Mouse (Mus musculus): ENCODE results near the gene Gm20388. TPM values are rescaled to one million over a fixed set of nuclear protein-coding genes. Genes with fewer than 3 reads are reported as not detected.

The Gm20388 gene
- polyA plus RNA-seq, 1 experiment from 2014 or later, result 4.4 TPM

GRCm38 (mm10) chr8:121187491-121188364 is 1277.1 kb downstream of the Gm20388 start:
- 80% methylated on average over 15 of the region's 15 CpGs for WGBS
- no peaks in the 10 kb centered on the region for H3K4me1 ChIP-seq (replicated peaks)
- no peaks in the 10 kb centered on the region for H3K27me3 ChIP-seq
- no peak overlapping the region for H3K9ac ChIP-seq (replicated peaks)
- no peak overlapping the region for H3K27ac ChIP-seq
- ATAC-seq, result no peak
- no peak overlapping the region for H3K4me2 ChIP-seq (replicated peaks)
- H3K9me3 ChIP-seq, result no peaks in the 10 kb centered on the region
- H3K36me3 ChIP-seq, result no peaks in the 10 kb centered on the region
- no peak overlapping the region for H3K4me3 ChIP-seq (replicated peaks)

- Histone ChIP-seq H3K4me2 (replicated peaks) (no peak overlapping the region), H3K9me3 (no peaks in the 10 kb centered on the region), H3K36me3 (no peaks in the 10 kb centered on the region), H3K4me3 (replicated peaks) (no peak overlapping the region), H3K27ac (no peak overlapping the region), H3K4me1 (replicated peaks) (no peaks in the 10 kb centered on the region), H3K27me3 (no peaks in the 10 kb centered on the region), H3K9ac (replicated peaks) (no peak overlapping the region)
- ATAC-seq, result no peak
- 82% methylated on average over 9 of the region's 9 CpGs for WGBS
Observed at GRCm38 (mm10) chr8:121188994-121189393, 1278.4 kb downstream of the Gm20388 start.

- no peak overlapping the region for H3K4me2 ChIP-seq (replicated peaks)
- ATAC-seq, result no peak
- no peak overlapping the region for H3K4me3 ChIP-seq (replicated peaks)
- H3K4me1 ChIP-seq (replicated peaks), result no peaks in the 10 kb centered on the region
- H3K27ac ChIP-seq, result no peak overlapping the region
- H3K9ac ChIP-seq (replicated peaks), result no peak overlapping the region
- no peaks in the 10 kb centered on the region for H3K27me3 ChIP-seq
- 77% methylated on average over 8 of the region's 8 CpGs for WGBS
- no peaks in the 10 kb centered on the region for H3K9me3 ChIP-seq
- no peaks in the 10 kb centered on the region for H3K36me3 ChIP-seq
Observed at GRCm38 (mm10) chr8:121192451-121192850, 1281.8 kb downstream of the Gm20388 start.

- H3K27me3 ChIP-seq, result no peaks in the 10 kb centered on the region
- H3K27ac ChIP-seq, result no peak overlapping the region
- H3K4me1 ChIP-seq (replicated peaks), result no peaks in the 10 kb centered on the region
- H3K9me3 ChIP-seq, result no peaks in the 10 kb centered on the region
- no peak overlapping the region for H3K4me3 ChIP-seq (replicated peaks)
- H3K9ac ChIP-seq (replicated peaks), result no peak overlapping the region
- no peaks in the 10 kb centered on the region for H3K36me3 ChIP-seq
- no peak overlapping the region for H3K4me2 ChIP-seq (replicated peaks)
- no peak for ATAC-seq
- WGBS, result 80% methylated on average over 7 of the region's 7 CpGs
Observed at GRCm38 (mm10) chr8:121195970-121196369, 1285.3 kb downstream of the Gm20388 start.

GRCm38 (mm10) chr8:121196726-121197668 is 1286.4 kb downstream of the Gm20388 start:
- ATAC-seq, result no peak
- Histone ChIP-seq H3K4me1 (replicated peaks) (no peaks in the 10 kb centered on the region), H3K27me3 (no peaks in the 10 kb centered on the region), H3K4me2 (replicated peaks) (no peak overlapping the region), H3K27ac (no peak overlapping the region), H3K9ac (replicated peaks) (no peak overlapping the region), H3K36me3 (no peaks in the 10 kb centered on the region), H3K4me3 (replicated peaks) (no peak overlapping the region), H3K9me3 (no peaks in the 10 kb centered on the region)
- 83% methylated on average over 16 of the region's 16 CpGs for WGBS

- Histone ChIP-seq H3K27ac (no peak overlapping the region), H3K9ac (replicated peaks) (no peak overlapping the region), H3K4me2 (replicated peaks) (no peak overlapping the region), H3K9me3 (no peaks in the 10 kb centered on the region), H3K36me3 (no peaks in the 10 kb centered on the region), H3K27me3 (no peaks in the 10 kb centered on the region), H3K4me1 (replicated peaks) (no peaks in the 10 kb centered on the region), H3K4me3 (replicated peaks) (no peak overlapping the region)
- 71% methylated on average over 12 of the region's 12 CpGs for WGBS
- ATAC-seq, result no peak
Observed at GRCm38 (mm10) chr8:121200069-121200468, 1289.4 kb downstream of the Gm20388 start.

- Histone ChIP-seq H3K27me3 (no peaks in the 10 kb centered on the region), H3K36me3 (no peaks in the 10 kb centered on the region), H3K4me1 (replicated peaks) (no peaks in the 10 kb centered on the region), H3K9me3 (no peaks in the 10 kb centered on the region), H3K4me3 (replicated peaks) (no peak overlapping the region), H3K27ac (no peak overlapping the region), H3K4me2 (replicated peaks) (no peak overlapping the region), H3K9ac (replicated peaks) (no peak overlapping the region)
- WGBS, result 62% methylated on average over 3 of the region's 3 CpGs
- ATAC-seq, result no peak
Observed at GRCm38 (mm10) chr8:121200979-121201378, 1290.3 kb downstream of the Gm20388 start.

- Histone ChIP-seq H3K27me3 (no peaks in the 10 kb centered on the region), H3K27ac (no peak overlapping the region), H3K4me3 (replicated peaks) (no peak overlapping the region), H3K4me1 (replicated peaks) (no peaks in the 10 kb centered on the region), H3K4me2 (replicated peaks) (no peak overlapping the region), H3K36me3 (no peaks in the 10 kb centered on the region), H3K9ac (replicated peaks) (no peak overlapping the region), H3K9me3 (no peaks in the 10 kb centered on the region)
- WGBS, result 82% methylated on average over 7 of the region's 7 CpGs
- ATAC-seq, result no peak
Observed at GRCm38 (mm10) chr8:121201651-121202050, 1291.0 kb downstream of the Gm20388 start.

GRCm38 (mm10) chr8:121203612-121204376 is 1293.2 kb downstream of the Gm20388 start:
- Histone ChIP-seq H3K9me3 (no peaks in the 10 kb centered on the region), H3K4me2 (replicated peaks) (no peak overlapping the region), H3K36me3 (no peaks in the 10 kb centered on the region), H3K4me3 (replicated peaks) (no peak overlapping the region), H3K4me1 (replicated peaks) (no peaks in the 10 kb centered on the region), H3K27ac (no peak overlapping the region), H3K9ac (replicated peaks) (no peak overlapping the region), H3K27me3 (no peaks in the 10 kb centered on the region)
- no peak for ATAC-seq
- 61% methylated on average over 19 of the region's 19 CpGs for WGBS

- ATAC-seq, result no peak
- H3K27ac ChIP-seq, result no peak overlapping the region
- no peaks in the 10 kb centered on the region for H3K9me3 ChIP-seq
- H3K9ac ChIP-seq (replicated peaks), result no peak overlapping the region
- H3K27me3 ChIP-seq, result no peaks in the 10 kb centered on the region
- WGBS, result 88% methylated on average over 2 of the region's 2 CpGs
- peaks cover 11% of the 10 kb centered on the region for H3K4me1 ChIP-seq (replicated peaks)
- no peak overlapping the region for H3K4me2 ChIP-seq (replicated peaks)
- no peak overlapping the region for H3K4me3 ChIP-seq (replicated peaks)
- H3K36me3 ChIP-seq, result no peaks in the 10 kb centered on the region
Observed at GRCm38 (mm10) chr8:121207171-121207570, 1296.5 kb downstream of the Gm20388 start.

- no peak overlapping the region for H3K27ac ChIP-seq
- ATAC-seq, result no peak
- no peaks in the 10 kb centered on the region for H3K27me3 ChIP-seq
- no peak overlapping the region for H3K4me2 ChIP-seq (replicated peaks)
- no peak overlapping the region for H3K9ac ChIP-seq (replicated peaks)
- no peak overlapping the region for H3K4me3 ChIP-seq (replicated peaks)
- H3K9me3 ChIP-seq, result no peaks in the 10 kb centered on the region
- 90% methylated on average over 3 of the region's 3 CpGs for WGBS
- H3K4me1 ChIP-seq (replicated peaks), result peaks cover 11% of the 10 kb centered on the region
- no peaks in the 10 kb centered on the region for H3K36me3 ChIP-seq
Observed at GRCm38 (mm10) chr8:121210627-121211026, 1300.0 kb downstream of the Gm20388 start.

All from midbrain, embryonic 13.5 days (tissue).